Comparison of ENCODE assay signal across 18 mouse cellular contexts in the genomic region with DNA sequence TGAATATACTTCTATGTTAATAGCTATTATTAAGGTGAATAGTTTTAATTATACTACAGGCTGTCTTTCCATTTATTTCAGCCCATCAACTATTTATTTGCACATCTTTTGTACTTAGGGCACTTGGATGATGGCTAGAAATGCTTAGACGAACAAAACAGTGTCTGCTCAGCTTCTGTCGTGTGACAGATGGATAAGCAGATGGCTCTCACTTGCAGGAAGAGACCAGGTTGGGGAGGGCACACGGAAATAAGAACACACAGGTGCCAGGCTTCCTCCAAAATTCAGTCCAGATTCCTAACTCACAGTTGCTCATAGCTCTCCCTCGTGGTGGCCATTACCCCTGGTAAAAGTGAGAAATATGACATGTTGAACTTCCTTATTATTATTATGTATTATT.
DNase-seq lines count a peak whose midpoint lies in the region; ATAC-seq lines count a peak whose summit lies in the region.
"Had no signal": no experiment of that assay in that cellular context is flagged by ENCODE, and none has a peak within 500 bp of the region (broad histone marks: within the 10 kb centered on the region; RNA-seq: fewer than 3 reads in every experiment).

No protein-coding gene starts in this region.

- H3K4me1 ChIP-seq in forebrain, embryonic 15.5 days = peaks cover 7% of the 10 kb centered on the region; the same call in 1 of the 2 replicates
- peaks cover 10% of the 10 kb centered on the region for H3K4me1 ChIP-seq in forebrain, embryonic 10.5 days
- H3K4me1 ChIP-seq: heart, embryonic 15.5 days; hindbrain, embryonic 12.5 days; limb, embryonic 12.5 days; liver, embryonic 15.5 days; midbrain, embryonic 15.5 days had no signal

- DNase-seq in forebrain, embryonic 10.5 days (ENCODE audit: extremely low spot score, low spot score) = no peak
- peak; percentile 38 for DNase-seq in right cerebral cortex, adult 18-20 months
- DNase-seq in right cerebral cortex, postnatal 25 days = no peak
- DNase-seq in cerebellum, postnatal 25 days = peak; percentile 87 to 91
- DNase-seq in layer of hippocampus, postnatal 36 days = peak; percentile 7 to 34
- no peak for DNase-seq in lung, postnatal 10 days
- DNase-seq in embryo, embryonic 9.5 days (ENCODE audit: extremely low spot score) = no peak
- DNase-seq: adrenal gland, adult 2 months; gastrocnemius, postnatal 14 days; kidney, adult 18-20 months; kidney, postnatal 36 days had no signal

- no peak overlapping the region for H3K27ac ChIP-seq in forebrain, embryonic 15.5 days (replicated peaks)
- no peak overlapping the region for H3K27ac ChIP-seq in forebrain, embryonic 10.5 days
- H3K27ac ChIP-seq: heart, embryonic 15.5 days; hindbrain, embryonic 12.5 days; limb, embryonic 12.5 days; liver, embryonic 15.5 days; macrophage; midbrain, embryonic 15.5 days had no signal

- H3K36me3 ChIP-seq in forebrain, embryonic 15.5 days = no peaks in the 10 kb centered on the region
- no peaks in the 10 kb centered on the region for H3K36me3 ChIP-seq in forebrain, embryonic 10.5 days (replicated peaks)
- H3K36me3 ChIP-seq: heart, embryonic 15.5 days; hindbrain, embryonic 12.5 days; limb, embryonic 12.5 days; liver, embryonic 15.5 days; midbrain, embryonic 15.5 days had no signal

- H3K9me3 ChIP-seq in forebrain, embryonic 15.5 days = no peaks in the 10 kb centered on the region
- no peaks in the 10 kb centered on the region for H3K9me3 ChIP-seq in forebrain, embryonic 10.5 days
- H3K9me3 ChIP-seq: heart, embryonic 15.5 days; hindbrain, embryonic 12.5 days; limb, embryonic 12.5 days; liver, embryonic 15.5 days; midbrain, embryonic 15.5 days had no signal

- peak; percentile 72 for ATAC-seq in forebrain, embryonic 15.5 days (replicated peaks)
- ATAC-seq: midbrain, embryonic 15.5 days had no signal

- H3K27me3 ChIP-seq in forebrain, embryonic 15.5 days = no peaks in the 10 kb centered on the region
- no peaks in the 10 kb centered on the region for H3K27me3 ChIP-seq in forebrain, embryonic 10.5 days (ENCODE audit: poor library complexity, severe bottlenecking)
- H3K27me3 ChIP-seq: heart, embryonic 15.5 days; hindbrain, embryonic 12.5 days; limb, embryonic 12.5 days; liver, embryonic 15.5 days; midbrain, embryonic 15.5 days had no signal

- 58% methylated on average over 4 of the region's 4 CpGs for WGBS in forebrain, embryonic 15.5 days
- WGBS in forebrain, embryonic 10.5 days = 84% methylated on average over 4 of the region's 4 CpGs

- no peak overlapping the region for H3K4me2 ChIP-seq in forebrain, embryonic 15.5 days (replicated peaks)
- H3K4me2 ChIP-seq: heart, embryonic 15.5 days; hindbrain, embryonic 12.5 days; limb, embryonic 12.5 days; liver, embryonic 15.5 days; midbrain, embryonic 15.5 days had no signal

- no peak overlapping the region for H3K9ac ChIP-seq in forebrain, embryonic 15.5 days (replicated peaks)
- H3K9ac ChIP-seq: heart, embryonic 15.5 days; hindbrain, embryonic 12.5 days; limb, embryonic 12.5 days; liver, embryonic 15.5 days; midbrain, embryonic 15.5 days had no signal

- H3K4me3 ChIP-seq in forebrain, embryonic 15.5 days = no peak overlapping the region
- no peak overlapping the region for H3K4me3 ChIP-seq in forebrain, embryonic 10.5 days
- H3K4me3 ChIP-seq: heart, embryonic 15.5 days; hindbrain, embryonic 12.5 days; limb, embryonic 12.5 days; liver, embryonic 15.5 days; midbrain, embryonic 15.5 days had no signal

Comparison
In these comparisons a context has a peak if more than half of its experiments do, and no peak if none do; other contexts are left out.
1. DNase-seq: peak in right cerebral cortex, adult 18-20 months (single experiment), cerebellum, postnatal 25 days (2 of 2) and layer of hippocampus, postnatal 36 days (2 of 2); none in forebrain, embryonic 10.5 days (single experiment), right cerebral cortex, postnatal 25 days (single experiment), lung, postnatal 10 days (single experiment) and embryo, embryonic 9.5 days (single experiment).